Mouse (Mus musculus): ENCODE measurements around the gene Hdac11.

DNA sequence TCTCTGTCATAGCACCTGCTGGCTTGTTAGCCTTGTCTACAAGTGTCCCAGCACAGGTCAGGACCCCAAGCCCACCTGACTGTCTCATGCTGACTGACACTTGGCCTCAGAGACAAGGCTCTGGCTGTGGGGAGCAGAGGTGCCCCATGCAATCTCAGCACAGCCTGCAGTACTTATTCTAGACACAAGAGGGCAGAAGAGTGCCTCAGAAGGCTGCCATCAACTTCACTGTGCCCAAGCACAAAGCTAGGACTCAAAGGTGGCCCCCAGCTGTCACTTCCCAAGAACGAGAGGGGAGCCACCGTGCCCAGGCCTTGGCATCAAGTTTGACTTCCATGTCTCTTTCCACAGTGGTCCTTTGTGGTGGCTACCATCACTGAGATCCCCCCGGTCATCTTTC lies 8.7 kb downstream of the Hdac11 start:
- no peak for TF ChIP-seq TAL1 (conservative IDR thresholded peaks at IDR 0.05; ENCODE audit: low read depth, low read length)
- peak; percentile 95 for TF ChIP-seq CTCF (IDR thresholded peaks at IDR 0.05; ENCODE audit: low read depth, low read length)
- no peak for TF ChIP-seq GATA1 (IDR thresholded peaks at IDR 0.05; ENCODE audit: borderline replicate concordance, low read length)
- TF ChIP-seq POLR2AphosphoS5 (IDR thresholded peaks at IDR 0.05; ENCODE audit: insufficient replicate concordance, low read depth, low read length): no peak
- no peak for TF ChIP-seq GATA2 (IDR thresholded peaks at IDR 0.05; ENCODE audit: borderline replicate concordance, low read depth, low read length)
